Mouse (Mus musculus): ENCODE results near the gene Rpl10a.
A peak's percentile ranks its signal among the peaks of the same experiment; 100 is the strongest.

Rpl10a gene

DNA sequence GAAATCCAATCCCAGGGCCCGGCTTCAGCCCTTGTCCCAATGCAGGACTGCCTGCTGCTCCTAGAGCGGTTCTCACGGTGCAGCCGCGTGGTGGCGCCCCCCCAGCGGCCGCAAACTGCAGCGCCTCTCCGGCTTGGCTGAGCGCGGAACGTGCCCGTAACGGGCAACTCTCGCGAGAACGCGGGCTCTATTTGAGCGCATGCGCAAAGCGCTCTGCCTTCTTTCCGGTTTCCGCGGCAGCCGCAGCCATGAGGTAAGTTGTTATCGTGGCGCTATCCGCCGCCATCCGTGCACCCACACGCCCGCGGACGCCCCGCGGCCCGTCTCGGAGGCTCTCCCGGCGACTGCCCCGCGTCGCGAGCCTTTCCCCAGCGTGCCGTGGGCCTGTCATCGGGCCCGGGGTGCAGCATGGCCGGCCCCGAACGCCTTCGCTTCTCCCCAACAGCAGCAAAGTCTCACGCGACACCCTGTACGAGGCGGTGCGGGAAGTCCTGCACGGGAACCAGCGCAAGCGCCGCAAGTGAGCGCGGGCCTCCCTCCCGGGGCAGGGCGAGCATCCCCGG lies at the start of gene Rpl10a:
Gene Rpl10a (plus strand): TSS at position 106 of the 563 bp plus-strand sequence.
- DNase-seq (ENCODE audit: low read depth, low spot score) = peak; percentile 98

DNA sequence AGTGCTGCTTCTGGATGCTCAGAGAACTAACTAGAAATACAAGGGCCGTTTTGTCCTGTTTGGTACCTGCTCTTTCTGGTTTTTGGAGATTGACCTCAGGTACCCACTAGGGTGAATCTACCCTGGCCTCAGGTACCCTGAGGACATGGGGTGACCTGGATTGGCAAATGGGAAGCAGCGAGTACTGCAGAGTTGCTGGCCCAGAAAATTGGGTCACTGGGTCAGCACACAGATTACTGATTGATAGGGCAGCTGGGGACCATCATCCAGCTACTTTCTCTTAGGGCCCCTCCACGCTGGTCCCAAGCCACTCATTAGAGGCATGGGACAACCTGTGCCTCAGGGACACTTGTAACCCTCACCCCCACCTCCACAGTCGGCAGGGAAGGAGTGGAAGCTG lies 49.0 kb upstream of the Rpl10a start:
- no peak for DNase-seq (ENCODE audit: low read depth, low spot score)

DNA sequence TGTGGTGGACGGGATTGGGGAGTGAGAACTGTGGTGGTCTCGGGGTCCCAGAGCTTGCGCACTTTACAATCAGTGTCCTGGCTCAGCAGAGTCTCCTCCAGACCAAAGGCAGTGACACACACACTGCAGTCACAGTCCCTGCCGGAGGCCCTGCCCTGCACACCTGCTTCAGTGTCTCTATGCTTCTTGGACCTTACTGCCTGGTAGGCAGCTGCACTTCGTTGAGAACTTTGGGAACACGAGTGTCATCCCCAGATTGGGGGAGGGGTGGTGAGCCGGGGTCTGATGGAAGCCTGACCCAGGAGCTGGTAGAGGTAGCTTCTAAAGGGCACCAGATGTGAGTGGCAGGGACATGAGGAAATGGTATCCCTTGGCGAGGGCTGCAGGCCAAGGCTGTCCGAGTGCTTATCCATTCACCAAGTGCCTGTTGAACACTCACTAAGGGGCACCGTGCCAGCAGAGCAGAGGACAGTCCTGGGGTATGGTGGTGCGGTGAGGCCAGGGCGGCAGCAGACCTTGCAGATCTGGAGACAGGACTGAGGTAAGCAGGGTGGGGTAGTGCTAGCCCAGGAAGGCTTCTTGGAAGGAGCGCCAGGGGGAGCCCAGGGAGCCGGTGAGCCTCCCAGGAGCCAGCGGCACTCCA lies 48.4 kb upstream of the Rpl10a start:
- no peak for DNase-seq (ENCODE audit: low read depth, low spot score)

DNA sequence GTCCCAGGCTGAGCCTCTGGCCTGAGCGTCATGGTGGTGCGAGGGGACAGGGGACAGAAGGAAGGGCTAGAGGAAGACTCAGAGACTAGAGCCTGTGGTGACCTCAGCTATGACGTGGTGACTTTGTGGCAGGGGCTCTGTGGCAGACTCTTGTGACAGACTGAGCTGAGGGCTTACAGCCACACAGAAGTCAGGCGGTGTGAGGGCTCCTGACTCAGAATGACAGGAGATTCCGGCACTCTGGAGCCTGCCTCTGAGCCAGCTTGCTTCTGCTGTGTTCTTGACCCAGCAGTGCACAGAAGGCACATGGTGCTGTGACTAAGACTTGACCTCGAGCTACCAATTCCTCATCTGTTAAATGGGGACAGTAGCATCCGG lies 47.9 kb upstream of the Rpl10a start:
- DNase-seq (ENCODE audit: low read depth, low spot score) = no peak

DNA sequence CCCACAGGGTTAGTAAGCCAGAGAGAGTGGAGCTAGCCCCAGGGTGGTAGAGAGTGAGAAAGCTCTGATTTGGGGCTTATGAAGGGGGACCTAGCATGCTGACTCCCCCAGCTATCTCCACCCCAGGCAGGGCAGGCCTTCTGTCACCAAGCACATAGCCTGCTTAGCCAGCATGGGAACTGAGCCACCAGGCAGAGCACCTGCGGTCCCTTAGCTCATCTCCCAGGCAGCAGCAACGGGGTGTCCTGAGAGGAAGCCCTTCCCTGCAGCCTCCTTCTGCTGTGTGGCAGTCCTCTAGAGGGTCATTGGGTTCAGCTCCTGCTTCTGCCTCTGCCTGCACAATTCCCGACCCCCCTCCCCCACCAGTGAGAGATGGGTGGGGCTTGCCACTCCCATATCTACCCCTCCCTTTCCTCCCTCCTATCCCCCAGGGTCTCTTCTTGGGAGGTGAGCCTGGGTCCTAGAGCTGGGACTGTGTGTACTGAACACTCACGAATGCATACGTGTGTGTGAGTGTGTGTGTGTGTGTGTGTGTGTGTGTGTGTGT lies 47.4 kb upstream of the Rpl10a start:
- DNase-seq (ENCODE audit: low read depth, low spot score) = no peak

DNA sequence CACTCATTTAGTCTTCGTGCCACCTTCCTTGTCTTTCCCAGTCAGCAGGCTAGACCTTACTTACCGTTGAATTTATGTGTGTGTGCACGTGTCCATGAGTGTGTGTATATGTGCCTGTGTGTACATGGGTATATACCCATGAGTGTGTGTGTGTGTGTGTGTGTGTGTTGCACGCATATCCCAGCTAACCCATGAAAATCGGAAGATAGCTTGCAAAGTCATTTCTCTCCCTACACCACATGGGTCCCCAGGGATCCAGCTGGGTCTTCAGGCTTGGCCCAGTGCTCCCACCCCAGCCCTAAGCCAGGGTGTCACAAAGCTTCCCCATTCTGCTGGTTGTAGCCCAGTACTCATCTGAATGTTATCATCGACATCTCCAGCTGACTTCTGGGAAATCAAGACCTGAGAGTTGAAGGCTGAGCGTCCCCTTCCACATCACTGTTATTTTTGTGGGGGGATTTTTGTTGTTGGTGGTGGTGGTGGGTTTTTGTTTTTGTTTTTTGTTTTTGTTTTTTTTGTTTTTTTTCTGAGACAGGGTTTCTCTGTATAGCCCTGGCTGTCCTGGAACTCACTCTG lies 46.3 kb upstream of the Rpl10a start:
- DNase-seq (ENCODE audit: low read depth, low spot score) = no peak

DNA sequence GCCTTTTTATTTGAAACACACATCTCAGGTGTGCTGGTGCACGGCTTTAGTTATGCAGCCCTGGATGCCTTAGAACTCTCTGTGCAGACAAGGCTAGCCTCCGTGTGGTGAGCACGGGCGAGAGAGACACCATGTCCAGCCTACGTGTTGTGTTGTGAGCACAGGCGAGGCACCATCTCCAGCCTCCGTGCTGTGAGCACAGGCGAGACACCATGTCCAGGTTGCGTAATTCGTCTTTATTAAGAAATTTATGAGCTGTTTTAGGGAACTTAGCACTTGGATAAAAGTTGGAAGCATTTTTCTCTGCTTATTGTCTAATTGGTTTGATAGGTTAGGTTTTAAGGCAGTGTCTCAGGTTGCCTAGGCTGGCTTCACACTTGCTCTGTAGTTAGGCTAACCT lies 45.1 kb upstream of the Rpl10a start:
- DNase-seq (ENCODE audit: low read depth, low spot score) = no peak

DNA sequence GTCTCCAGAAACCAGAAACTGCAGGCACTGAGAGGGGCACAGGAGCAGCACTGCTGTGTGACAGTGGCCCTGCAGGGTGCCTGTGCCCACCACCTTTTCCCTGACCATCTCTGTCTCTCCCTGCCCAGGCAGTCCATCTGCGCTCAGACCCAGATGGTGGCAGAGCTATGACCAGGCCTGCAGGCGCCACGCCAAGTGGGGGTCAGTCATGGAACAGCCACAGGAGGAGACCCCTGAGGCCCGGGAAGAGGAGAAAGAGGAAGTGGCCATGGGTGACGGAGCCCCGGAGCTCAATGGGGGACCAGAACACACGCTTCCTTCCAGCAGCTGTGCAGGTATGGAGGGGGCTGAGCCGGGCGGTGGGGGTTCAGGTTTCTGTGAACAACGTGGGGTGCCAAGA lies 42.1 kb upstream of the Rpl10a start:
- no peak for DNase-seq (ENCODE audit: low read depth, low spot score)

DNA sequence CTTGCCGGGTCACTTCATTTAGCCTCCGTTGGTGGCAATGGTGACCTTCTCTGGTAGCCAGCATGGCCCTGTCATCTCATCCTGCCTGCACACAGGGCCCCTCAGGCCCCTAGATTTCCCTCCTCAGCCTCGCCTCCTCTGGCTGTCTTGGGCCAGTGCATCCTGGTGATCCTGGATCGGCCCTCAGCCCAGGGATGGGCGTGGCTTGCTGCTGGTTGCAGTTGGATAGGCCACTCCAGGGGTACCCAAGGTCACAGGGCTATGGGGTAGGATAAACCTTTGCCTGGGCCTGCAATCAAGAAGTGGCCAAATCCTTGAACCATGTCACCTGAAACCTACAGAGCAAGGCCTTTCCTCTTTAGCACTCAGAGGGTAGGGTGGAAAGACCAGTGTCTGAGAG lies 41.3 kb upstream of the Rpl10a start:
- no peak for DNase-seq (ENCODE audit: low read depth, low spot score)

DNA sequence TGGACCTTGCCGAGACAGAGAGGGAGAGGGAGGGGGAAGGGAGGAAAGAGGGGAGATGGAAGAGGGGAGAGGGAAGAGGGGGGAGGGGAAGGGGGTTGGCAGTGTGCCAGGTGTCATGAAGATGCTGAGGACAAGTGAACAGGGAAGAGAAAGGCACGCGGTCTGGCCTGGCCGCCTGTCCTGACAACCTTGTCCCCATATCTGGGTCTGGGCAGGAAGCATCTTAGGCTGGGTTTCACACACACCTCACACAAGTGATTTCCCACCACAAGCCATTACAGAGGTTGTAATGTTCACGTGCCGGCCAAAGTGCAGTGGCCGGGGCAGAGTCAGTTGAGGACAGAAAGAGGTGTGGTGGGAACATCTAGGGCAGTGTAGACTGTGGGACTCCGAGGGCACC lies 40.7 kb upstream of the Rpl10a start:
- DNase-seq (ENCODE audit: low read depth, low spot score) = no peak

DNA sequence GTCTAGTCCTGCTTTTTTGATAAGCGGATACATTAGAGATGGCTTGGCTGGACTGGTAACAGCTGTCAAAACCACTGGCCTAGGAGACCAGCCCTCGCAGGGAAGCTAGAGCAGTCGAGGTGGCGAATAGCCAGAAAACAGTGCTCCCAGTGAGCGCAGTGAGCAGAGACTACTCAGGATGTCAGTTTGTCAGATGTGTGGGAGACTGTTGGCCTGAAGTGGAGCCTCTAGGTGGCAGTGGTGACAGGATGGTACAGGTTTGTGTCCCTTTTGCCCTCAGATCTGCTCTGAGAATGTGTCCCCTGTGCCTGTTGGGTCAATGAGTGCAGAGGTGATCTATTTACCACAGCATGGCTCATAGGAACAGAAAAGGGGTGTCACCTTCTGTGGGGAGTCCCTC lies 40.3 kb upstream of the Rpl10a start:
- peak; percentile 61 for DNase-seq (ENCODE audit: low read depth, low spot score)

DNA sequence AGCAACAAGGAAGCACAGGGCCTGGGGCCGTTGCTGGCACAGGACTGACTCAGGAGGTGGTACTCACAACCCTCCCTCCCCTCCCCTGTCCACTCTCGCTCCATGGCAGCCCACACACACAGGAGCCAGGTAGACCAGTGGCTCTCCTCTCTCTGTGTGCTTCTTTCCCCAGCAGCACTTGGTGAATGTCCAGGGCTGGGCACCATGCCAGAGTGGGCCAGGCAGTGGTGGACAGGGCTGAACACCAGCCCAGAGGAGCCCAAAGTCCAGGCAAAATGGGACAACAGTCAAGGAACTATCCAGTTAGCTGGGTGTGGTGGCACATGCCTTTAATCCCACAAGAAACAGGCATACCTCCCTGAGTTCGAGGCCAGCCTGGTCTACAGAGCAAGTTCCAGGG lies 38.0 kb upstream of the Rpl10a start:
- no peak for DNase-seq (ENCODE audit: low read depth, low spot score)

DNA sequence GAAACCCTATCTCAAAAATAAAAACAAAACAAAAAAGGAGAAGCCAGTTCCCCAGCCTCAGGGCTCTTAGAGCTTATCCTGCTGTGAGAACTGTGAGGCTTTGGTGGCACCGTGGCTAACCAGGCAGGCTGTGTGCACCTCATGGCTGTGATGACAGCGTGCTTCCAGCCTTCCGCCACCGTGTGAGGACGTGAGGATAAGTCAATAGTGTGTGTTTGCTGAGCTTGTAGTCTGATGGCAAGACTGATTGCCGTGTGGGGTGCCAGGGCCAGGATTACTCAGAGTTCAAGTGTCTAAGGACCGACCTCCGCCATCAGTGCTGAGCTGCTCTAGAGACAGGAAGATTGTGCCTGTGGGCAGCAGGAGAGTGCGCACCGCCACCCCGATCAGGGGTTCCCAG lies 37.6 kb upstream of the Rpl10a start:
- no peak for DNase-seq (ENCODE audit: low read depth, low spot score)

DNA sequence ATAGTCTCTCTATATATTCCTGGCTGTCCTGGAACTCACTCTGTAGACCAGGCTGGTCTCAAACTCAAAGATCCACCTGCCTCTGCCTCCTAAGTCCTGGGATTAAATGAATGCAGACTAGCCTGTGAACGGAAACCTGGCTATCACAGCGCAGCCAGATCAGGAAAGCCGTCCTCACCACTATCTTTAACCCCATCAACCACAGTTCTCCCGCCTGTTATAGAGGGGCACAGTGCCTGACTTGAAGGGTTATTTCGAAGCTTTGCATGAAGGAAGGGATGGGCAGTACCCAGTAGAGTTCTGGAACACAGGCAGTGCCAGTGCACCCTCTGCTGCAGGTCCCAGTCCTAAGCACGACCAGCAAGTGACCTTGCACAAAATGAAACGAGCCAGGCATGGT lies 36.9 kb upstream of the Rpl10a start:
- DNase-seq (ENCODE audit: low read depth, low spot score) = no peak

DNA sequence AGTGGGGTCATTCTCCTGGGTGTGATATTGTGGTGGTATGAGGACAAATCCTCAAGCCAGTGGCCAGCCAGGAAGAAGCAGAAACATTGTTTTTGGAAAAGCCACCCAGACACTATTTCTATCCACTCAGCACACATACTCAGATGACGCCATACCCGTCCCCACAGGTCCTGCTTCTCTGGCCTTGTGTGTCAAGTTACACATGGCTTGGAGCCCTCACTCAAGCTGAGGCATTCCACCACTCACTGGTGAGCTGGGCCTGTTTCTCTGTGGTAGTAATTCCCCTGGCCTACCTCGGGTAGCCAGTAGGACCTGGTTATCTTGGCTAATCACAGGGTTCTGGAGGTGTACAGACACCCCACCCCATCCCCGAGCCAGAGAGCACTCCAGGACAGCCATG lies 34.6 kb upstream of the Rpl10a start:
- DNase-seq (ENCODE audit: low read depth, low spot score) = no peak

DNA sequence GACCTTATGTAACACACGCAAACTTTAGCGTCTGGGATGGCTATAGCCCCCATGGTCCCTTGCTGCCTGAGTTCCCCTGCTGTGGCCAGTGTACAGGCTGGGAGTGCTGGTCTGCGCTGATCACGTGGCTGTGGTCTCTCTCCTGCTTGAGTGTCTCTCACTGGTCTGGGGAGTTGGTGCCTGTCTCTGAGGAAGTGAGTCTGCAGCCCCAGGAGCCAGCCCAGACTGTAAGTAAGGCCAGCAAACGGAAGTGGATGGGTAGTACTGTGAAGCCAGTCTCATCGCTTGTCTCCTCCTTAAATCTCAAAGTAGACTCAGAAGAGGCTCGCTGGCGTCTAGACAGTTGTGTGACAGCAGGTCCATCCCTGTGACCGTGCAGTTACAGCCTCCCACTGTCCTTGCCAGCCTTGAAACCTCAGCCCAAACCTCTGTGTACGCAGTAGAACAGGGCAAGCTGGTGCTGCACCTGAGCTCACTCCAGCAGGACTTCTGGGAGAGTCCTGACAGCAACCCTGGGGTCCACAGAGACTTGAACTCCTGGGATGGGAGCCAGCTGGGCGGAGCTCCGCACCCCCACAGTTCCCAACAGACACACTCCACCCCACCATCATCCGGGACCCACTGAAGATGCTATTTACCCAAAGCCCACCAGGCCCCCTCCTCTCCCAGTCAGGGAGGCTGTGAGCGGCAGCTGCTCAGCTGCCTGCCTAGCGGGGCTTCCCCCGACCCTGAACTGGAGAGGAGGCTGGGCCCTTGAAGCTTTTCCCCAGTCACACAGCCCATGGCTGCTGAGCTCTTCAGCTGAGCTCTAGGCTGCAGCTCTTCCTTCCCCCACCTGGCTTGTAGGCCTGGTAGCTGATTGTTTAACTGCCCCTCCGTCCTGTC lies 33.6 kb upstream of the Rpl10a start:
- DNase-seq (ENCODE audit: low read depth, low spot score) = no peak

DNA sequence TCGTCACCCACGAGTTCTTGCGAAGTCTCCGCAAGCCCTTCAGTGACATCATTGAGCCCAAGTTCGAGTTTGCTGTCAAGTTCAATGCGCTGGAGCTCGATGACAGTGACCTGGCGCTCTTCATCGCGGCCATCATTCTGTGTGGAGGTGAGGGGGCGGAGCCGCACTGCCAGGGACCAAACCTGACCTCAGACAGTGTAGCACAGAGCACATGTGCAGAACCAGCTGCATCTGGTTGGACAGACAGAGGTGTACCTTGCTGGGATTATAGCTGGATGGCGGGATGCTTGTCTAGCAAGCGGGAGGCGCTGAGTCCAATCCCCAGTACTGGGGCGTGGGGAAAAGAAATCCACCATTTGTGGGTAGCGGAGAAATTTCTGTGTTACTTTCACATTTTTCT lies 29.4 kb upstream of the Rpl10a start:
- no peak for DNase-seq (ENCODE audit: low read depth, low spot score)

DNA sequence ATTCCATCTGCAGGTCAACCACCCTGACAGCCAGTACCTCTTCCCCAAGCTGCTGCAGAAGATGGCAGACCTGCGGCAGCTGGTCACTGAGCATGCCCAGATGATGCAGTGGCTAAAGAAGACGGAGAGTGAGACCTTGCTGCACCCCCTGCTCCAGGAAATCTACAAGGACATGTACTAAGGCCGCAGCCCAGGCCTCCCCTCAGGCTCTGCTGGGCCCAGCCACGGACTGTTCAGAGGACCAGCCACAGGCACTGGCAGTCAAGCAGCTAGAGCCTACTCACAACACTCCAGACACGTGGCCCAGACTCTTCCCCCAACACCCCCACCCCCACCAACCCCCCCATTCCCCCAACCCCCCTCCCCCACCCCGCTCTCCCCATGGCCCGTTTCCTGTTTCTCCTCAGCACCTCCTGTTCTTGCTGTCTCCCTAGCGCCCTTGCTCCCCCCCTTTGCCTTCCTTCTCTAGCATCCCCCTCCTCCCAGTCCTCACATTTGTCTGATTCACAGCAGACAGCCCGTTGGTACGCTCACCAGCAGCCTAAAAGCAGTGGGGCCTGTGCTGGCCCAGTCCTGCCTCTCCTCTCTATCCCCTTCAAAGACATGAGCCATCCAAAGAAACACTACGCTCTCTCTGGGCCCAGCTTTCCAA lies 28.5 kb upstream of the Rpl10a start:
- no peak for DNase-seq (ENCODE audit: low read depth, low spot score)

DNA sequence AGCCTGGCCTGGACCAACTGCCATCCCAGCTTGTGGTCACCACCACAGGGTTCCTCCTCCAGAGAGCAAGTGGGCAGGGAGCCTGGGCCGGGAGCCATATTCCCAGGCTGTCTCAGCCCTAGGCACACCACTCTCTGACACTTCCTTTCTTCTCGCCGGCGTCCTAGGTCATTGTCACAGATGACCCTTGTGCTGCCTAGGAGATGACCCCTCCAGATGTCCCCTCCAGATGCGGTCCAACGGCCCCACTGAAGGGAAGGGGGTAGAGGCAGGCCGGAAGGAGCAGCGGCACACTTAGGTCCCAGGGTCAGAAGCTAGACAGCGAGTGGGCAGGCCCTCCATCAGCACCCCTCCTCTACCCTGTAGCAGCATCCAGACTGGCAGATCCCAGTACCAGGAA lies 27.9 kb upstream of the Rpl10a start:
- DNase-seq (ENCODE audit: low read depth, low spot score) = no peak

DNA sequence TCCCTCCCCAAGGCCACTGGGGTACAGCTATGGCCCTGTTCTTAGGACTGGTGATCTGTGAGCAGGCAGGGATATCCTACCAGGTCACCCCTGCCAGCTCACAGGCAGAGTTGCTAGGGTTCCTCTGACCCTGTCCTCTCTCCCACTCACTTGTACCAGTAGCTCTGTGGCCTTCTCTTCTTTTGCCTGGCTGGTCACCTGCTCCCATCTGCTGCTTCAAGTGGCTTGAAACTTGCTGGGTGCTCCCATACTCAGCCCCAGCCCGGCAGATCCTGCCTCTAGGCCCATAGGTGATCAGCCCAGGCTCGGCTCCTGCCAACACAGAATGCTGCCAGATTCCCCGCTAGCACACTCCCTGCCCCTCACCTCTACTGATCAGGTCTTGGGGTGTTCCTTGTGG lies 27.4 kb upstream of the Rpl10a start:
- DNase-seq (ENCODE audit: low read depth, low spot score) = no peak

DNA sequence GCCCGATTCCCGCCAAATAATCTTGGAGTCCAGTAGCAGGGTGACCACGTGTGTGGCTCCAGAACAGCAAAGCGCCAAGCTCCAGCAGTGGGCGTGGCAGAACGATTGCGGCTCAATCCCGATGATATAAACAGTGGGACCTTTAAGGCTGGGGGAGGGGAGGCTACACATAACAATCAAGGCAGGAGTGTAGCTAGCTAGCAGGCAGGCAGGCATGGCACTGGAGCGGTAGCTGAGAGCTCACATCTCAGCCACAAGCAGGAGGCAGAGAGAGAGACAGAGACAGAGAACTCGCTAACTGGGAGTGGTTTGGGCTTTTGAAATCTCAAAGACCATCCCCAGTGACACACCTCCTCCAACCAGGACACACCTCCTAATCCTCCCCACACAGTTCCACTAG lies 23.1 kb upstream of the Rpl10a start:
- no peak for DNase-seq (ENCODE audit: low read depth, low spot score)
